Mouse (Mus musculus): Measurements from ENCODE around the gene Prss57. TPM values are rescaled to one million over a fixed set of nuclear protein-coding genes. Genes with fewer than 3 reads are reported as not detected.

Gene Prss57
- total RNA-seq, 2 experiments from 2014 or later: 0.11 TPM; not detected in 1

DNA sequence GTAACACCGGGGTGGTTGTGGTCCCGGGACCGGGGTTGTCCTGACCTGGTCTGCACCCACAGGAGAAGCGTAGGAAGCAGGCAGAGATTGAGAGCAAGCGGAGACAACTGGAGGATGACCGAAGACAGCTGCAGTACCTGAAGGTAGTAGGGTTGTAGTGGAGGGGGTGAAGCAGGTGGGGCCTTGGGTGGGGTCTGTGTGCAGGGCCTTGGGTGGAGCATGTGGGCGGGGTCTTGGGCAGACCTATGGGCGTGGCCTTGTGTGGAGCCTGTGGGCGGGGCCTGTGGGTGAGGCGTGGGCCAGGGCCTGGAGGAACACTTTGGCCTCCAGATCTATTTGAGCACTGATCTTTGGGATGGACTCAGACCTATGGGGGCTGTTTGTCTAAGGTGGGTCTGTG, 16.2 kb upstream of the Prss57 start:
- no peak for DNase-seq

GRCm38 (mm10) chr10:79806331-79806730, 15.6 kb upstream of the Prss57 start:
- DNase-seq: no peak

- DNase-seq: no peak
These were observed 14.9 kb upstream of the Prss57 start for GRCm38 (mm10) chr10:79805636-79806035.

GRCm38 (mm10) chr10:79803716-79804323, 13.1 kb upstream of the Prss57 start:
- DNase-seq: peak; percentile 53

GRCm38 (mm10) chr10:79802331-79802971, 11.7 kb upstream of the Prss57 start:
- no peak for DNase-seq

GRCm38 (mm10) chr10:79801837-79802236, 11.1 kb upstream of the Prss57 start:
- no peak for DNase-seq

DNA sequence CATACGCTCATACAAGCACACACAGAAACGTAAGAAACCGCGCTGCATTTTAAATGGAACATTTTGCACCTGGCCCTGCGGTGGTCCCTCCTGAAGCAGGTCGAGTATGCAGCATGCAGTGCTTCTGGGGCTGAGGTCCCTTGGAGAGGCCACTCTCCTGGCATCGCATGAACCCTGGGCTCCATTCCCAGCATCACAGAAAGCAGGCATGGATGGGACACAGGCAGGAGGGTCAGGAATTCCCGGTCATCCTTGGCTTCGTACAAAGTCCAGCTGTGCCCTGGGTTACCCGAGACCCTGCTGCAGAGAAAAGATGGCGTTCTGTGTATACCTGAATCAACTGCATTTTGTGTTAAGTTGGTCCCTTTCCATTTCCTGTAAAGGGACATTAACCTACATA, 9.7 kb upstream of the Prss57 start:
- no peak for DNase-seq

- DNase-seq: no peak
These were observed 7.6 kb upstream of the Prss57 start for GRCm38 (mm10) chr10:79798289-79798928.

DNA sequence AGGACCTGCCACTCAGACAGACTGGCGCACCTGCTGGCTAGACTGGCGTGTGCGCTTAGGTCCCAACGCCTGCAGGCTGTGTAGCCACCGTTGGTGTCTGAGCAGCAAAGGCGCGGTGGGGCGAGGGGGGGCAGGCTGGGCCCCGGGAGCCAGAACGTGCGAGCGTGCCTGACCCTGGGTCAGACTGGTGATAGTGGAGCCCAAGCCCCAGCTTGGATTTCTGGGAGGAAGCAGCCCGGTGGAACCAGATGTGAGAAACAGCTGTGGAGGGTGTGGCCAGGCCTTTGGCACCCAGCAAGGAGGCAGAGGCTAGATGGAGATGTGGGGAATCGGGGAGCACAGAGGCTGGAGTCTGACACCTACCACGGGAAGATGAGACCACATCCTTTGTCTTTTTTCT, 6.6 kb upstream of the Prss57 start:
- DNase-seq: peak; percentile 40

GRCm38 (mm10) chr10:79795905-79796304, 5.1 kb upstream of the Prss57 start:
- no peak for DNase-seq

DNA sequence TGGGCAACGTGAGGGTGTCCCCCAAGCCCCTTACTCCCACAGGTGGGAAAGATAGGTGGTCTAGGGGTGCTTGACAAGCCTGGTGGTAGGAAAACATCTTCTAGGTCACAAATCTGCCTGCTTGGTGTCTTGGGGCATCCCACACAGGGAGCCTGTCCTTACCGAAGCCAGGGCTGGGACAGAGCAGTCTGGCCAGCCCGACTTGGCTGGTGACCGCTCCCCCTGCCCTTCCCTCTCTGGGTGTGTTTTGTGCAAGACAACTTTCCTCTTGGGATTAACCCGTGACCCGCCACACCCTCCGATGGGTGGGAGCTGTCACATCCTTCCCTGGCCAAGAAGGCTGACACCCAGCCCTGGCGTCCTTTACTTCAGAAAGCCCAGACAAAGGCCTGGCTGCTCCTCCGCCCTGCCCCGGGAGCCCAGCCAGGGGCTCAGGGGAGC, 3.8 kb upstream of the Prss57 start:
- peak; percentile 53 for DNase-seq

- no peak for DNase-seq
These were observed 3.2 kb upstream of the Prss57 start for GRCm38 (mm10) chr10:79793738-79794490.

GRCm38 (mm10) chr10:79793051-79793737, 2.4 kb upstream of the Prss57 start, which contains the start of gene Palm:
Gene Palm, plus strand, starts transcription at chr10:79793572.
- peak; percentile 86 for DNase-seq

DNA sequence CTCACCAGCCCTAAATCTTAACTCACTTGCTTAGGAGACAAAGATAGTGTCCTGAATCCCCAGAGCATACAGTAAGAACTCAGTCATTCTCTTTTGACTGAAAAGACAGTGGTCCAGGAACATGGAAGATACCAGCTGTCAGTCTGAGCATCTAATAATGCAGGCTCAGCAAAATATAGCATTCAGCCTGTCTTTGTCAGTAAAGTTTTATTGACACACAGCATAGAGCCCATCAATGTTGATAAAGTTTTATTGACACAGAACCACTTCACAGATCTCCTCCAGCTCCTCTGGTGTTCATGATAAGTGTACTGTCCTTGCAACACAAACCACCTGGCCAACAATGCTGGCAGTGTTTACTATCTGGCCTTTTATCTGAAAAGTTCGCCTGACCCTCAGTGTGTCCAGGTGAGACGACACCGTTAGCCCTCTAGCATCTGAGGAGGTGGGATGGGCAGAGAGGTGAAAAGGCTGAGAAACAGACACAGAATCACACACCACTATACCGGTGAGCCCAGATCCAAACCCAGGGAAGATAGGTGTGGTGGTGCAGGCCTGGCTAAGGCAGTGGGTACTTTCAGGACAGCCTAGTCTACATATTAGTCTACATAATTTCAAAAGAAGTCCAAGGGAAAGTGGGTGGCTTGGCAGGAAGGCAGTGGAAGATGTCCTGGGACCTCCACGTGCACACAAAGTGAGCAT, 1.7 kb upstream of the Prss57 start:
- DNase-seq: no peak

- DNase-seq: no peak
These were observed 1.2 kb downstream of the Prss57 start for GRCm38 (mm10) chr10:79789581-79789980.

- peak; percentile 81 for DNase-seq
These were observed 2.2 kb downstream of the Prss57 start for GRCm38 (mm10) chr10:79788386-79789158.

DNA sequence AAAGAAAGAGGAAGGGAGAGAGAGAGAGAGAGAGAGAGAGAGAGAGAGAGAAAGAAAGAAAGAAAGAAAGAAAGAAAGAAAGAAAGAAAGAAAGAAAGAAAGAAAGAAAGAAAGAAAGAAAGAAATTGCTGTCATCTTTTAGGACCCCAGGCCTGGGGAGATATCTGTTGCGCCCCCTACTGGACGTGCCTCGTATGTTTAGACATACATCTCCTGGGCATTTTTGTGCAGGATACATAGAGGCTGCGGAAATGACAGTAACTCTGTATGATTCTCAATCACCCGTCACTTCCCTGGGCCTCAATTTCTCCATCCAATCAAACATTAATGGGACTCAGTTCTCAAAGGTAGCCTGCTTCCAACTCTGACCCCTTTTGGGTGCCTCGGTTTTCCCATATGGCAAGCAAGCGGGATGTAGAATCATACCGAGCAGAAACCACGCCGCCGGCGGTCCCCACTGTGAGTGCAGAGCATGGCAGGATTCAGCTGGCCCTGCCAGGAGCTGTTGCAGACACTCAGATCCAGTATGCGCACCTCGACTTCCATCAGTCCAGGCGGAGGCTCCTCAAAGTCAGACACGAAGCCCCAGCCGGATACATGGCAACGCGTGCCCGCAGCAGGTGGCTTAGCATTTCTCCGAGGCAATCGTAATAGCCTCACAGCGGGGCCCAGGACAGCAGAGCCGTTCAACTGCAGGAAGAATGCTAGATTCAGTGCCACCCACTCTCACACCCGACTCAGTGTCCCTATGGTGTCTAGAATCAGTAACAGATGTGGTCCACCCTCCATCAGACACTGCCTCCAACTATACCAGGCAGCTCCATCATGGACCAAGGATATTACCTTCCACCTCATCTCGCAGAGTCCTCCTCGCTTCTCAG, 6.6 kb downstream of the Prss57 start:
- no peak for DNase-seq

DNA sequence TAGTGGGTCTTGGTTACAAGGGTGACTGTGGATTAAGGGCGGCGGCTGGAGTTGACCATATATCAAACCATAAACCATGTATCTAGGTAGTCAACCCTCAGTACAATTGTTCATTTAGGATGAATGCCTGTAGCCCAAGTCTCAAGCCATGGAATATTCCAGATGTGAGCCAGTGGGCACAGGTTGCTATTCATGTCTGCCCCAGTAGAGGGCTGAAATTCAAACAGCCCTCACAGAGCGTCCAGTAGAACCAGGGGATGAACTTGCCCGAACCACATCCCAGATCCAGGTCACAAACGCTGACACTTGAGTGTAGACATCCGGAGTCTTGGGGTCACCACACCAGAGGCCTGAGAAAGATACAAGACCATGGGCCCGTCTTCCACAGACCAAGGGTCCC, 7.7 kb downstream of the Prss57 start:
- DNase-seq: no peak

- no peak for DNase-seq
These were observed 8.8 kb downstream of the Prss57 start for GRCm38 (mm10) chr10:79781956-79782355.

DNA sequence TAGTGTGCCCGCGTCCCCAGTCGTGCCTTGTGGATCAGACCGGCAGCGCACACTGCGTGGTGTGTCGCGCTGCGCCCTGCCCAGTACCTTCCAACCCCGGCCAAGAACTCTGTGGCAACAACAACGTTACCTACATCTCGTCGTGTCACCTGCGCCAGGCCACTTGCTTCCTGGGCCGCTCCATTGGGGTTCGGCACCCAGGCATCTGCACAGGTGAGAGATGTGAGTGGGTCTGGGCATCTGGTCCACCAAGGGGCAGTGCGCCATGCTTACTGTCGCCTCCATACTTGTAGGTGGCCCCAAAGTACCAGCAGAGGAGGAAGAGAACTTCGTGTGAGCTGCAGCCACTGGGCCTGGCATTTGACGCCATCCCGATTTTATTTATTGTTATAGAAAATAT, 9.6 kb downstream of the Prss57 start:
- DNase-seq: no peak
